Mouse (Mus musculus) limb, embryonic 14.5 days (tissue): ENCODE measurements at regions not wholly inside any gene's neighbourhood (a gene's known extent, or its start where the extent isn't known, plus 50 kb on each side); places are given as distances from the start of the nearest gene placed in this dataset.
A peak's percentile ranks its signal among the peaks of the same experiment; 100 is the strongest.

ENCODE experiments used
- ATAC-seq: fragments of 200-750 bp; cut with Nextera tagmentation; 2 replicates; pipeline ENCODE4 v1.8.0; 2017; ENCODE audit warnings: low read depth, moderate number of reproducible peaks, moderate TSS enrichment; ENCODE audit not compliant: low FRiP score
- DNase-seq: peaks from one replicate; pipeline ENCODE4 v3.0.0-alpha.2; 2015; ENCODE audit warnings: low spot score
- H3K27ac ChIP-seq: fragments of 300-500 bp; sonication (generic); replicated peaks from 2 replicates; pipeline ENCODE4 v1.5.1; 2014; ENCODE audit warnings: low read depth, mild to moderate bottlenecking, low read length, moderate library complexity, mixed read lengths
- H3K27me3 ChIP-seq: fragments of 300-500 bp; sonication (generic); 2 replicates; pipeline ENCODE4 v1.6.1; 2014; ENCODE audit warnings: low read length, mixed read lengths; ENCODE audit not compliant: control insufficient read depth, insufficient read depth
- H3K36me3 ChIP-seq: fragments of 300-500 bp; sonication (generic); 2 replicates; pipeline ENCODE4 v1.6.1; 2014; ENCODE audit warnings: mild to moderate bottlenecking, low read length, moderate library complexity, mixed read lengths; ENCODE audit not compliant: control insufficient read depth, insufficient read depth
- H3K4me1 ChIP-seq: fragments of 300-500 bp; sonication (generic); 2 replicates; pipeline ENCODE4 v1.6.1; 2014; ENCODE audit warnings: antibody characterized with exemption, low read length, mixed read lengths; ENCODE audit not compliant: control insufficient read depth, insufficient read depth
- H3K4me2 ChIP-seq: fragments of 300-500 bp; sonication (generic); replicated peaks from 2 replicates; pipeline ENCODE4 v1.6.1; 2014; ENCODE audit warnings: low read depth, mild to moderate bottlenecking, low read length, moderate library complexity; ENCODE audit not compliant: severe bottlenecking
- H3K4me3 ChIP-seq: fragments of 300-500 bp; sonication (generic); replicated peaks from 2 replicates; pipeline ENCODE4 v1.5.1; 2014; ENCODE audit warnings: low read length
- H3K9ac ChIP-seq: fragments of 300-500 bp; sonication (generic); 2 replicates; pipeline ENCODE4 v1.6.1; 2014; ENCODE audit warnings: mild to moderate bottlenecking, low read depth, low read length, moderate library complexity; ENCODE audit not compliant: severe bottlenecking
- H3K9me3 ChIP-seq: fragments of 300-500 bp; sonication (generic); 2 replicates; pipeline ENCODE4 v1.6.1; 2016; ENCODE audit warnings: low read length; ENCODE audit not compliant: control insufficient read depth
- POLR2A ChIP-seq: fragments of 200-500 bp; IDR thresholded peaks from 2 replicates; pipeline ENCODE4 v1.8.0; 2012; ENCODE audit warnings: inconsistent platforms, mild to moderate bottlenecking, moderate library complexity, borderline replicate concordance; ENCODE audit not compliant: insufficient read depth, insufficient read length; ENCODE audit errors: extremely low read depth
- WGBS: fragments of 180-500 bp; shearing (Covaris S2); extraction: QIAGEN DNeasy Blood & Tissue Kit; methylation state at CpG from one replicate; pipeline ENCODE4 v1.1.7; 2014; 5-methylcytosine and 5-hydroxymethylcytosine counted together

DNA sequence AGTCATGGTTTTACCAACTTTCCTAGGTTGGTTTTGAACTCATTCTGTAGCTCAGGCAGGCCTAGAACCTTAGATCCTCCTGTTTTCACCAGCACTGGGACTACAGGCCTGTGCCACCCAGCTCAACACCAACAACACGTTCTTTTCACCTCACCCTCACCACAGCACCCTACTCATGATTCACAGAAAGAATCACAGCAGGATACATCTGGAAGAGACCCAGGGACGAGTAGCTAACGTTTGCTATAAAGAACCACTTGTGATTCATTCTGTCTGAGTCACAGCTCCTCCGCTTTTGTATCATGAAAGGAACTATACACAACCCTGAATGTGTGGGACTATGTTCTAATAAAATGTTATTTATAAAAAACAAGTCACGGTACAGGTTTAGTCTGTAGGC is 217.3 kb downstream of the Tshz3 start:
- ATAC-seq (no peak), DNase-seq (no peak)
- Histone ChIP-seq H3K27me3 (no peaks in the 10 kb centered on the region), H3K27ac (no peak overlapping the region), H3K9me3 (no peaks in the 10 kb centered on the region), H3K9ac (no peak overlapping the region), H3K4me3 (no peak overlapping the region), H3K4me1 (no peaks in the 10 kb centered on the region), H3K36me3 (no peaks in the 10 kb centered on the region), H3K4me2 (no peak overlapping the region)
- TF ChIP-seq POLR2A = no peak
- WGBS = 63% methylated on average over 5 of the region's 5 CpGs

DNA sequence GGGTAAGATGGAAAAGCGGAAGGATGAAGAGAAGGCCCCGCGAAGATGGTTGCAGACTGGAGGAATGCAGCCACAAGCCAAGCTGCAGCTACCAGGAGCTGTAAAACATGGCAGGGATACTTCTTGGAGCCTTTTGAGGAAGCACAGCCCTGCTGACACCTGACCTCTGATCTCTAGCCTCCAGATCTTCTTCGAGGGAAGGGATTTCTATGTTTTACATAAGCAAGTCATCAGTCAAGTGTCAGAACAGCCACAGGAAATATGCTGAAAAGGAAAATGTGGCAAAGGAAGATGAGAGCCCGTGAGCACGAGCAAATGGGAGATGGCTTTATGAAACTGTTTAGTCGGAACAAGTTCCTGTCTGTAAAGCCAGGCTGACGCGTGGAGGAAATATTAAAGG is 219.1 kb downstream of the Tshz3 start:
- DNase-seq (no peak), ATAC-seq (no peak)
- H3K4me3 ChIP-seq = no peak overlapping the region
- no peak for TF ChIP-seq POLR2A
- no peaks in the 10 kb centered on the region for H3K36me3 ChIP-seq
- 62% methylated on average over 9 of the region's 9 CpGs for WGBS
- H3K9ac ChIP-seq = no peak overlapping the region
- no peak overlapping the region for H3K4me2 ChIP-seq
- H3K27ac ChIP-seq = no peak overlapping the region
- no peaks in the 10 kb centered on the region for H3K4me1 ChIP-seq
- H3K27me3 ChIP-seq = no peaks in the 10 kb centered on the region
- H3K9me3 ChIP-seq = no peaks in the 10 kb centered on the region

DNA sequence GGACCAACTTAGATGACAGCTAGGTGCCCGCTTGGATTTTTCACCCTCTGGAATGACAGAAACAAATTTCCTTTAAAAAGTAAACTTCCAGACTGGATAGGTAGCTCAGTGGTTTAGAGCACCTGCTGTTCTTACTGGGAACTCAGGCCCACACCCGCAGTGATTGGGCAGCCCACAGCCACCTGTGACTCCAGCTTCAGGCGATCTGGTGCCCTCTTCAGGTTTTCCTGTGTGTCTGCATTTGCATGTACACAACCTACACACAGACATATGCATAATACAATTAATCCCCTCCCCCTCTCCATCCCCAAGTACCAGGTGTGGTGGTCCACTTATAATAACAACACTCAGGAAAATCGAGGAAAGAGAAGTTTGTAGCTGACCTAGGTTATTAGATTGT is 221.5 kb downstream of the Tshz3 start:
- Histone ChIP-seq H3K27ac (no peak overlapping the region), H3K27me3 (no peaks in the 10 kb centered on the region), H3K4me2 (no peak overlapping the region), H3K9me3 (no peaks in the 10 kb centered on the region), H3K4me3 (no peak overlapping the region), H3K36me3 (no peaks in the 10 kb centered on the region), H3K4me1 (no peaks in the 10 kb centered on the region), H3K9ac (no peak overlapping the region)
- ATAC-seq (no peak), DNase-seq (no peak)
- 80% methylated on average over 4 of the region's 4 CpGs for WGBS
- no peak for TF ChIP-seq POLR2A

DNA sequence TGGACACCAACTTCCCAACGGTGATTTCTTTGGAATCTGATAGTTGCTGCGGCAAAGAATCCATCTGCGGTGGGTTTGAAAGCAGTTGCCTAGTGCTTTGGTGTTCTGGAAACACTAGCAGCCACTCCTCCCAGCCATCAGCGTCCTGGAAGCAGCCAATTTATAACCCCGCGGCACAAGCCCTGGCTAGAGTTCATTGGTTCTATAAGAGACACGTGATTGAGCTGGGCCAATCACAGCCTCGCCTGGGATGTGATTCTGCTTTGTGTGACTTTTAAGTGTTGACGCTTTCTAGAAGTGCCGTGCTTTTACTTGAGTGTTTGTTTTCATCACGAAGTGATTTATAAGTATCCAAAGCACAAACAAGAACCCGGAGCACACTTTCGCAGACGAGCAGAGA is 223.1 kb downstream of the Tshz3 start:
- no peak for ATAC-seq
- no peaks in the 10 kb centered on the region for H3K36me3 ChIP-seq
- H3K27me3 ChIP-seq = no peaks in the 10 kb centered on the region
- no peak overlapping the region for H3K27ac ChIP-seq
- 65% methylated on average over 14 of the region's 14 CpGs for WGBS
- H3K4me2 ChIP-seq = no peak overlapping the region
- H3K9ac ChIP-seq = no peak overlapping the region
- H3K4me3 ChIP-seq = no peak overlapping the region
- TF ChIP-seq POLR2A = no peak
- no peaks in the 10 kb centered on the region for H3K4me1 ChIP-seq
- peak; percentile 61 for DNase-seq
- H3K9me3 ChIP-seq = no peaks in the 10 kb centered on the region

DNA sequence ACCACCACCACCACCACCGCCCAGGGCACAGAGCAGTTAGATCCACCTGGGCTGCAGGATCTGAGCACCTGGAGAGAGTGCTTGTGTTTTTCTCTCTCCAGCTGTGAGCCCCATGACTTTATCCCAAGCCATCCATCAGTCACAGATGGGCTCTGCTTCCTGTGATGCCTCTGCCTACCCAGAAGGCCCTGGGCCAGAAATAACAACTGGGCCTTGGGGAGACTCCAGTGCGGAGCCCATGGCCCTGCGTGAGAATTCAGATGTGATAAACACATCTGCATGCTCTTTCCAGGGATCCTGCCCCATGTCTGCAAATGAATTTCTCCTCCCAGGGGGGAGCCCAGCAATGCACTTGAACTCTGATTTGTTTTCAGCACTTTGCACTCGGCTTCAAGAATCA is 235.6 kb downstream of the Tshz3 start:
- H3K27me3 ChIP-seq = no peaks in the 10 kb centered on the region
- no peaks in the 10 kb centered on the region for H3K9me3 ChIP-seq
- TF ChIP-seq POLR2A = no peak
- H3K27ac ChIP-seq = no peak overlapping the region
- no peak overlapping the region for H3K9ac ChIP-seq
- no peak overlapping the region for H3K4me2 ChIP-seq
- ATAC-seq (no peak), DNase-seq (peak; percentile 40)
- H3K36me3 ChIP-seq = no peaks in the 10 kb centered on the region
- H3K4me1 ChIP-seq = peaks cover 17% of the 10 kb centered on the region
- no peak overlapping the region for H3K4me3 ChIP-seq
- WGBS = 47% methylated on average over 3 of the region's 4 CpGs

DNA sequence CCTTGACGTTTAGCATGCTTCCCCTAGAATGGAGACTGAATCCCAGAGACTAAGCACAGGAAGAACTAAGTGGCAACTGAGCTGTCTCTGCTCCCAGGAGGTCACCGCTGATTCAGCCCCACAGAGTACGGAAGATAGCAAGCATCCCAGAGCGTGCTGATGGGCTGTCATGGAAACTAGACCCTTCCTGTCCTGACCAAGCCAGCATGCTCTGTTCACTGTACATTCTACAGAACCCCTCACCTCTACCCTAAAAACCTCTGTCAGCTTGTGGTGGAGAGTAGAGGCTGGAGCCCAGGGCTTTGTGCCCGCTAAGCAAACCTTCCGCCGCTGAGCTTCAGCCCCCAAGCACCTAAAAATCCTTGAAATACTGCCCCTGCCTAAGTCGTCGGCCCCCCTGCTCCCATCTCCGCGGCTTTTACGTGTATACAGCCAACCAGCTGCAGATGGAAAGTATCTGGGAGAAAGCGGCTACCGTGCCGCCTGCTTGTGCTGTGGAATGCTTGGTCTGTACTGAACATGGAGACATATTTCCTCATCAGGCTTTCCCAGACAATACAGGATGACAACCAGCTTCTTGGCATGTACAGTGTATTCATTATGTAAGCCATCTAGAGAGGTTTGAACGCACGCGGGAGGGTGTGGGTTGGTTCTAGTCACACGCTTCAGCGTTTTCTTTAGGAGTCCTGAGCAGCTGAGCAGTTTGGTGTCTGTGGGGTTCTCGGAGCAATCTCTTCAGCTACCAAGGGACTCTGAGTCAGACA is 237.1 kb downstream of the Tshz3 start:
- Histone ChIP-seq H3K9ac (peak overlapping the region; percentile 34; the same call in 1 of the 2 replicates), H3K9me3 (no peaks in the 10 kb centered on the region), H3K4me2 (peak overlapping the region; percentile 29; the same call in 1 of the 2 replicates), H3K27ac (no peak overlapping the region), H3K27me3 (no peaks in the 10 kb centered on the region), H3K36me3 (no peaks in the 10 kb centered on the region), H3K4me3 (no peak overlapping the region), H3K4me1 (peaks cover 16% of the 10 kb centered on the region; the same call in 1 of the 2 replicates)
- TF ChIP-seq POLR2A = no peak
- peak; percentile 30 for DNase-seq
- no peak for ATAC-seq
- 50% methylated on average over 21 of the region's 21 CpGs for WGBS
